Mouse (Mus musculus) gastrocnemius, adult 2 months (tissue): ENCODE measurements at regions not wholly inside any gene's neighbourhood (a gene's known extent, or its start where the extent isn't known, plus 50 kb on each side); places are given as distances from the start of the nearest gene placed in this dataset.
A peak's percentile ranks its signal among the peaks of the same experiment; 100 is the strongest.

Experiments
- DNase-seq: peaks from one replicate; pipeline ENCODE4 v3.0.0; 2022
- H3K27ac ChIP-seq: fragments of 200-600 bp; 2 replicates; pipeline ENCODE4 v1.8.1; 2022; ENCODE audit warnings: mild to moderate bottlenecking
- H3K4me3 ChIP-seq: fragments of 200-600 bp; 2 replicates; pipeline ENCODE4 v1.8.1; 2022; ENCODE audit warnings: mild to moderate bottlenecking, moderate library complexity
- CTCF ChIP-seq: fragments of 200-600 bp; IDR thresholded peaks from 2 replicates; pipeline ENCODE4 v1.8.1; 2022; ENCODE audit warnings: antibody characterized with exemption, mild to moderate bottlenecking, moderate library complexity
- intact Hi-C: fragments of 180-260 bp; cut with DNase I; formaldehyde crosslinking; loops from one replicate; pipeline ENCODE4 v1.15.1; 2025

DNA sequence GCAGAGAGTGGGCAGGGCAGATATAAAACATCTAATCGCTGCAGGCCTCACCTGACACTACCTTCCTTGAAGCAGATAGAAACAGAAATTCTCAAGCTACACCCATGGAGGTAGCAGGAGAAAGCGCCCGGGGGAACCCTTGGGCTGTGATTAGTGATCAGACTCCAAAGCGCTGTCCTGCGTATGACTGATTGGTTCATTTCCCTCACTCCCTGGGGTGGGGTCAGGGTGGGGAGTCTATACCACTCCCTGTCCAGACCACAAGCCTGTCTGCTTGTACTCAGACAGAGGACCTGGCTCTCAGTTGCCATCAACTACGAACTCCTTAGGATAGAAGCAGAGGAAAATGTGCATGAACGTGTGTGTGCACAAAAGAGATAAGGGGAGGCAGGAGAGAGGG, 77.7 kb downstream of the Gm826 start:
- intact Hi-C loops, result no loop called here
- Histone ChIP-seq H3K4me3 (no peak overlapping the region), H3K27ac (no peak overlapping the region)
- no peak for TF ChIP-seq CTCF
- no peak for DNase-seq

DNA sequence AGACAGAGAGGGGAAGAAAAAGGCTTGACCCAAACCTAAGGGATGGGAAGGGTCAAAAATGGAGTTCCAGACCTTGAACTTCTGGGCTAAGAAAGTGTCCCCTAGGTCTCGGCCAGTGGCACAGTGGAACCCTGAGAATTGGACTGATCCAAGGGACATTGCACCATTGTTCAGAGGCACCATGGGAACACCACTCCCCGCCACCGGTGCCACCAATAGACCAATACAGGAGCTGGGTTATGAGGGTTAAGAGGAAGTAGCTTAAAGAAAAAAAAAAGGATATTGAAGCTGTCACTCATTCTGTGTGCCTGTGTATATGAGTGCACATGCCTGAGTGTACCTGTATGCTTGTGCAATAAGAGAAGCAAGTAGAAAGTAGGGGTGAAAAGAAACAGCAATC, 83.7 kb downstream of the Gm826 start:
- H3K27ac ChIP-seq, result no peak overlapping the region
- no peak overlapping the region for H3K4me3 ChIP-seq
- intact Hi-C loops, result no loop called here
- no peak for DNase-seq
- no peak for TF ChIP-seq CTCF

DNA sequence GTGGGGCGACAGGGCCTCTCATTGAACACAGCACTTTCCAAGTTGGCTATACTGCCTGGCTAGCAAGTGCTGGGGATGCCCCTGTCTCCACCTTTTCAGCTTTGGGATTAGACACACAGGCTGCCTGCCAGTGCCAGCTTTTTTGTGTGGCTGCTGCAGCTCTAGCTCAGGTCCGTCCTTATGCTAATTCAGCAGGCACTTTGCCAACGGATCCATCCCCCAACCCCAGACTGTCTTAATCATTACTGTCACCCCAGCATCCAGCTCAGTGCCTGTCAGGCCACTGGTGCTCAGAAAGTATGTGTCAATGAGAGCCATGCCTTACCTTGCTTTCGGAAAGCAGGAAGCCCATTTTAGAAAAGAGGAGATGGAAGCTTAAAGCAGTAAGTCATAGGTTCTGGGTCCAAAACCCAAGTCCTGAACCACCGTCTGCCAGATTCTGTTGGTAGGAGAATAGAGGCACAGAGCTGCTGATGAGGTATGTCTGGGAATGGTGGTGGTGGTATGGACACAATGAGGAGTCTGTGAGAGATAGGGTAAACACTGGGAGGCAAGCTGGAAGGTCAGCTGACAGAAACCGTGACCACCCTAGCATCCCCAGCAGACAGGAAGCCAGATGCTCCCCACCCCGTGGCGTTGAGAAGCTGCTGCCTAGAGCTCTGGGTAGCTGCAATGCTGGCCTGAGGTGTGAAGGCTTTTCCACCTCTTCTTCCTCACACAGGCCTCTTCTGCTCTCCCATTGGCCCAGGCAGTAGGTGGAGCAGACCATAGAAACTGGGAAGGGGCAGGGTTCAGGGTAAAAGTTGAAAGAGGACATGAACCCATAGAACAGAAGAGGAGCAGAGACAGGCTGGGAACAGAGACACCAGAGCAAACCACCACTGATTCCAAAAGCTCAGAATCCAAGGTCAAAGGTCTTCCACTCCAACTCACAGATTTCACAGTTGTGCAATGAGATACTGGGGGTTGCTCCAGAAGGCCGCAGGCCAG, 84.6 kb downstream of the Gm826 start:
- no peak for DNase-seq
- H3K27ac ChIP-seq, result no peak overlapping the region
- intact Hi-C loops, result no loop called here
- no peak for TF ChIP-seq CTCF
- no peak overlapping the region for H3K4me3 ChIP-seq

DNA sequence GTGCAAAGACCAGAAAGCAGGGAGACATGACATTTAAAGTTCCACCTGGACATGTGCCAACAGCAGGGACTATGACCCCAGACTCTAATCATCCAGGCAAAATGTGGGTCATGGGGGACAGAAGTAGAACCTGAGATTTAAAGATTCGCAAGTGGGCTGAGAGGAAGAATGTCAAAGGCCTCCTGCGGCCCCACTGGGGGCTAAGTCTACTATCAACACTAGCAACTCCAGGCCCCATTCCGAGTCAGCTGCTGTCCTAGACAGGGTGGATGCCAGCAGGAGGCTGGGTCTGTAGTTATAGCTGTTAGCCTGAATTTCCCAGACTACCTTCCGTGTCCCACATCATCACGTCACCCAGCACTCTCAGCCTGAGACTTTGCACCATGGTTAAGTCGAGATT, 86.7 kb downstream of the Gm826 start:
- Histone ChIP-seq H3K27ac (no peak overlapping the region), H3K4me3 (no peak overlapping the region)
- intact Hi-C loops, result no loop called here
- no peak for TF ChIP-seq CTCF
- DNase-seq, result no peak

DNA sequence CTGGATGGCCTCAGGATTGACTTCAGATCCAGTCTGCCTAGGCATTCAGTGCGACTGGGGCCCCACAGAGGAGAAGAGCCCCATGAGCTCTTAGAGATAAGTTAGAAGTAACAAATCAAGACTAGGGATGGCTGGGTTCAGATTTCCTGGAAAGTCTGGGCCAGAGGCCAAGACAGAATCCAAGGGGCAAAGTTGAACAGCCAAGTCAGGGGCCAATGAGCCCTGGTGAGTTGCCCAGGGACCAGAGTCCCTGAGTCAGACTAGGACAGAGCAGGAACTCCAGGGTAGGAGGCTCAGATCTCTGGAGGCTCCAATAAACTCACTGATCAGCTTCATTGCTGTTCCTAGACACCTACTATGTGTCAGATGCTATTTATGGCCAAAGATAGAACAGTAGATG, 87.6 kb downstream of the Gm826 start:
- Histone ChIP-seq H3K27ac (no peak overlapping the region), H3K4me3 (no peak overlapping the region)
- DNase-seq, result no peak
- no peak for TF ChIP-seq CTCF
- intact Hi-C loops, result no loop called here

DNA sequence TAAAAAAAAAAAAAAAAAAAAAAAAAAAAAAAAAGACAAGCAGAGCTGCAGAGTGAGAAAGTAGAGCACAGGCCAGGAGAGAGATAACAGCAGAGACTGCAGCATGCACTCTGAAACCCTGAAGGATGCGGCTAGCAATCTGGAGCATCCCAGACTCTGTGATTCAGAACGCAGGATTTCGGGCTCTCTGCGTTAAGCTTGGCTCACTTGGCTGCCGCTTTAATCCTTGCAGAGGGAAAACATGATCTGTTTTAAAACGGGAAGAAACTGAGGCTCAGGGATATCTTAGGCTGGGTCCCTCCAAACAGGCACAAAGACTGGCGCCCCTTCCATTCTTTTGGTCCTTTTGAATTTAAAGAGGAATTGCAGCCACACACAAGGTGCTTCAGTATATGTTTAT, 89.1 kb downstream of the Gm826 start:
- no peak for TF ChIP-seq CTCF
- intact Hi-C loops, result no loop called here
- Histone ChIP-seq H3K4me3 (no peak overlapping the region), H3K27ac (no peak overlapping the region)
- DNase-seq, result no peak

DNA sequence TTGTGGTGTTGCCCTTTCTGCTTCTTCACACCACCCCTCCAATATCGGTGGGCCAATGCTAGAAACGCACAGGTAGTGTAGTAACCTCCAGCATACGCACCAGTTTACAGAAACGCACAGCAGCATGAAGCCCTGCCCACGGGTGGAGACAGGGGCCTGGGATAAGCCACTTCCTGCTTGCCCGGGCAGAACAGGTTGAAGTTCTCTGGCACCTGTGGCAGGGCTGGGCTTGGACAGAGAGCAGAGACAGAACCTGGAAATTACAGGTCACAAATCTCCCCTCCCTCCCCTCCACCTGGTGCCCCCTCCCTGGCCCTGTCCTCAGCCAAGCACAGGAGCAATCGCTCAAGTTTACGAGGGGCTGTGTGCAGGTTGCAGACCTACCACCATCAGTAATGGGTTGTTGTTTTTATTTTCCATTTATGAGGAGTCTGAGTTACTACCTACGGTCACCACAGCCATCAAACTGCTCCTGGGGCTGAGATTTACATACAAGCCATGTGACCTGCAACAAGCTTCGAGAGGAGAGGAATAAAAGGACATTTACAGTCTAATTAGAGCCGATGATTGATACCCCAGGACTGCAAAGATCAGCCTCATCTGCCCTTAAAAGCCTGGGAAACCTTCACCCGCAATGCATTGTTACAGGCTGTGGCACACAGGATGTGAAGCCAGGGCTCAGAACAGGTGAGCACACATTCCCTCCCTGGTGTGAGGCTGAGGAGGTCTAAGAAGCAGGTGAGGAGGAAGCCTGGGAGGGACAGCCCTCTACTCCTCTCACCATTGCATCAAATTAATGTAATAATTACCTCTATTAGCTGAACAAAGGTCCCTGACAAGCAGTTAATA, 93.2 kb downstream of the Gm826 start:
- intact Hi-C loops, result no loop called here
- H3K27ac ChIP-seq, result no peak overlapping the region
- DNase-seq, result no peak
- no peak for TF ChIP-seq CTCF
- H3K4me3 ChIP-seq, result no peak overlapping the region

DNA sequence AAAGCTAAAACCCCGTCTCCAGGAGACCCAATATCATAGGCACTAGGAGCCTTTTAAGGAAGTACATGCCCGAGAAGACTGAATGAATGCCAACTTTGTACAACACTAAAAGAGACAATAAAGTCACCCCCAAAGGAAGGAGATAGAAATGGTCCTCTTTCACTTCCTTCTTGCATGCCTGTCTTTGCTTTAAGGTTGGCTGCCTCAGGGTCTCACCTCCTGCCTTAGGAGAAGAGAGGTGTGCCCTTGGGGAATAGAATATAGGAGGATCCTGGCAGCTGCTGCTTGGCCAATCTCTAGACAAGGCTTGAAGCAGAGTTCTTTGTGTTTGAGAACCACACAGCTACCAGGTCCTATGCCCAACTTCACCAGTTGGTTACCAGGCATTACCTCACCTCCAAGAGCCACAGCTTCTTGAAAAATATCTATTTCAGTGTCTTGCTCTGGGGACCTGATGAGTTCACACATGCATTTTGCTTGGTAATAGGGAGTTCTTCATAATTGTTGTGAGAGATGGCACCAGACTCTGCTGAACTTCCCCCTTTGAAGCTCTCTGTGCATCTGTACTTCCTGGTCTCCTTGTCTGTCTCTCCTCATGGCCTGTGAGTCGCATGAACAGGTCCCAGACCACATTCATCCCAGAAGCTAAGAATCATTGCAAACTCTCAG, 96.4 kb downstream of the Gm826 start:
- Histone ChIP-seq H3K4me3 (no peak overlapping the region), H3K27ac (no peak overlapping the region)
- TF ChIP-seq CTCF, result no peak
- intact Hi-C loops, result no loop called here
- no peak for DNase-seq

DNA sequence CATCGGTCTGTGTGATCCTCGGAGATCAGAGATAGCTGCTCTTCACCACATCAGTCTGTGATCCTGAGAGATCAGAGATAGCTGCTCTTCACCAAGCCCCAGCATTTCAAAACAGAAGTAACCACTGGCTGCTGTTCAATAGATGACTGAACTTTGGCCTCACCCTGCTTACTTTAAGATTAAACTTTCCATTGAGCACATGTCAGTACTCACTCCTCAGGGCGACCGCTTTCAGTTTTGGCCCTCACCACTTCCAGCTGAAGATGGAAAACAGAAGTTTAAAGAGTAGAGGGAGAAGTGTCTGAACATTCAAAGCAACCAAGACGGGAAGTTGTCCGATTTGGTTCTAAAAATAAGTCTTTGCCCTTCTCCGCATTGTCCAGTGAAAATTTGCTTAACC, 97.2 kb downstream of the Gm826 start:
- Histone ChIP-seq H3K4me3 (no peak overlapping the region), H3K27ac (no peak overlapping the region)
- DNase-seq, result no peak
- TF ChIP-seq CTCF, result no peak
- intact Hi-C loops, result no loop called here

DNA sequence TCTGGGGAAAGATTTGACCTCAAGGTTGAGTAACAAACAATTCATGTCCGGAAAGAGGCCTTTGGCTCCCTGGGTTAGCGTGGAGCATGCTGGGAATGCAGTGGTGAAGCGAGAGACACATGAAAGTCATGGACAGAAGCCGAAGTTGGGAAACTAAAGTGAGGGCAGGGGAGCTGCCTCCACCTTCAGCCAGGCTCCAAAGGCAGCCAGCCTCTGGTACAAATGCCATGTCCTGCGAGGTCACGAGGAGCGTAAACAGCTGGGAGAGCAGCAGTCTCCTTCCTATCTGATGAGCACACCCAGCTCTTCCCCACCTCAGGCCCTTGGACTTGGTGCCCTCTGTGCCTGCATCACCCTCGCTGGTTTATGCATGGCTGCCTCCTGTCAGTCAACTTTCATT, 103.2 kb downstream of the Gm826 start:
- H3K27ac ChIP-seq, result no peak overlapping the region
- H3K4me3 ChIP-seq, result no peak overlapping the region
- intact Hi-C loops, result no loop called here
- DNase-seq, result no peak
- no peak for TF ChIP-seq CTCF

DNA sequence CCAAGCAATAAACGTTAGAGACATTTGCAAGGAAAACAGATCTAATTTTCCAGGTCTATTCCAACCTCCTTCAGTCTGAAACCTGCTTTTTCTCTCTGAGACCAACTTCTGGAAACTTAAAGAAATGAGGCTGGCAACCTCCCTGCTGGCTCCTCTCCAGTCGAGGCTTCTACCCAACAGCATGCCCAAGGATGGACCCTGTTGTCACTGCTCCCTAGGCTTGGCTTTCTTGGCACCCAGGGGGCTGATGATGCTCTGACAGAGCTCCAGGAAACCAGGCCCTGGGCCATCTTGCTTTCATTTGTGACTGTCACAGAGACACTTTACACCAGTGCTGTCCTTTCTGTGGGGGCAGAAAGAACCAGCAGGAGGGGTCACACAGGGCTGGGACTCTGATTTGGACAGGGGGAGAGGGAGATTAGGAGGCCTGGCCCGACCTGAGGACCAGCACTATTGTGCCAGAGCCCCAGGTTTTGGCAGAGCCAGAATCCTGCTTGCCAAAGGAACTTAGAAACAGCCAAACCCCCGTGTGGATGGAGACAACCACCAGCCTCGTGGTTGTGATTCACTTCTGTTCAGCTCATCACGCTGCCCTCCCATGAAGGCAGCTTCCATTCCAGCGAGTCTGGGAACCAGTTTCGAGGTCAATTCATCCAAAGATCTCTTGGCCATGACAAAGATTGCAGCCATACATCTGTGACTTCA, 105.5 kb downstream of the Gm826 start:
- Histone ChIP-seq H3K4me3 (no peak overlapping the region), H3K27ac (no peak overlapping the region)
- no peak for TF ChIP-seq CTCF
- peak; percentile 31 for DNase-seq
- intact Hi-C loops, result no loop called here

DNA sequence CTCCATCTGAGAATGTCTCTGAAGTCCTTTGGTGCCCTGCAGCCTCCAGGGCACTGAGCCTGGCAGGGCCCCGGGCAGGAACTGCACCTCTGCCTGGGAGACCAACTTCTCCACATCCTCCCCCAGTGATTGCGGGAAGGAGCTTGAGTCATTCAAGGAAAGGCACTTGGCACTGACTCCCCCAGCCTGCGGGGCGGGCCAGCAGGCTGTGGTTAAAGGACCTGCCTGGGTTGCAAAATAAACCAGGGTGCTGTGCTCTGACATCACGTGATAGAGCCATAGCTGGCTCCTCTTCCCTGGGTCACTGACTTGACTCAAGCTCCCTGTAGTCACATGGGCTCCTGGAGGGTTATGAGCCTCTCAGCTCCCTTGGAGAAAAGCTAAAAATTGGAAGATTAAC, 108.5 kb downstream of the Gm826 start:
- H3K4me3 ChIP-seq, result no peak overlapping the region
- TF ChIP-seq CTCF, result no peak
- no peak overlapping the region for H3K27ac ChIP-seq
- intact Hi-C loops, result no loop called here
- peak; percentile 59 for DNase-seq
